Mouse (Mus musculus) testis, adult 2 months (tissue): ENCODE measurements around the gene Ryr3.

Source experiments
- CTCF ChIP-seq: fragments of 200-500 bp; IDR thresholded peaks from 2 replicates; pipeline ENCODE4 v1.5.1; 2012; ENCODE audit warnings: low read depth, mild to moderate bottlenecking, inconsistent platforms, low read length, moderate library complexity; ENCODE audit not compliant: control insufficient read depth, insufficient read depth, insufficient replicate concordance
- POLR2A ChIP-seq: fragments of 200-500 bp; IDR thresholded peaks from 2 replicates; pipeline ENCODE4 v1.6.1; 2012; ENCODE audit warnings: low read depth, mild to moderate bottlenecking, inconsistent platforms, low read length, moderate library complexity; ENCODE audit not compliant: control insufficient read depth

DNA sequence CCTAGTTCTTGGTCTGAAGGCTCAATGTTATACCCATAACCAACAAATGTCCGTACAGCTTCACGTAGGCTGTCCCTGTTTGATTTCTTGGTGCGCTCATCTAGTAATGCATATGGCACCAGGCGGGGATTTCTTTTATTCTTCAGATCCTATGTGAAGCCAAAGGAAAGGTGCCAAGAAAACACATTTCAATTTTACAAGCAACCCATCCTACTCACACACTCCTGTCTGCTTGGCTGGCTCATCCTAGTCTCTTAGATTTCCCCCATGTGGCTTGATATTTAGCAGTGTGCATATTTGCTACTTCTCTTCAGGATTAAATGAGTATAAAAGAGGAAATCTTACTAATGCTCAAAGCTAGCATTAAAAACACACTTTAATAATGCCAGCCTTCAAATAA lies 355.1 kb downstream of the Ryr3 start:
- TF ChIP-seq CTCF (no peak), POLR2A (no peak)
